Mouse (Mus musculus): ENCODE measurements around the gene Pigu. TPM values are rescaled to one million over a fixed set of nuclear protein-coding genes. Genes with fewer than 3 reads are reported as not detected.

The Pigu gene
- total and polyA plus RNA-seq, 3 experiments = 30.1 to 59.0 TPM; not detected in 1

DNA sequence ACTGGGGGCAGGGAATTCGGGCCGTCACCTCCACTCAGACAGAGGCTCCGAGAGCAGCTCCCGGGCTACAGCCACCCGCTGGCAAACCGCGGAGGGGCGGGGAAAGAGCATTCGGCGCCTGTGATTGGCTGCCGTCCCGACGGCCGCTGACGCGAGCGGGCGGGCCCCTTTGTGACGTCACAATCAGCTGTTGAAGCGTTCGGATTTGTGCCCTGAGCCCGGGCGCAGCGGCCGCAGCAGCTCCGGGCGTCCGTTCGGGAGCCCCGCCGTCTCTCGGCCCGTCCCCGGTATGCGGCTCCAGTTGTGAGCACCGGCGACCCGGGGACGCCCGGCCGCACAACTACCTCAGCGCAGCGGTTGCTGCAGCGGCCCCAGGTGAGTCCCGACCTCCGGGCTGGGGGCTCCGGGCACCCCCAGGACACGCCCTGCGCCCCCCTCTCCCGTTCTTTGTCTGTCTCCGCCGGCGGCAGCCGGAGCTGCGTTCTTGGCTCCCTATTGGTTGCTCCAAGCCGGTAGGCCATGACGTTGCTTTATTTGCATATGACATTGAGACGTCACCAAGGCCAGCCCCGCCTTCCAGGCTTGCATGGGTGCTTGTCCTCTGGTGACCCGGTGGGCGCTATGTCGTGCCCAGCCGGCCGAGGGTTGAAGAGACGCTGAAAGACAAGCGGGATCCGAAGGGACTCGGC is 24.6 kb upstream of the Pigu start:
- Histone ChIP-seq H3K9ac (ENCODE audit: control insufficient read depth, low read depth, low read length, poor library complexity, severe bottlenecking) (peak overlapping the region; percentile 79), H3K4me1 (ENCODE audit: control insufficient read depth in 1 of 2, insufficient read depth in 2 of 2, low read length in 2 of 2) (peaks cover 0 to 7% of the 10 kb centered on the region in 2 experiments; a peak in 2 of 4 replicates)
- DNase-seq (ENCODE audit: low read depth, low spot score) = peak; percentile 97

DNA sequence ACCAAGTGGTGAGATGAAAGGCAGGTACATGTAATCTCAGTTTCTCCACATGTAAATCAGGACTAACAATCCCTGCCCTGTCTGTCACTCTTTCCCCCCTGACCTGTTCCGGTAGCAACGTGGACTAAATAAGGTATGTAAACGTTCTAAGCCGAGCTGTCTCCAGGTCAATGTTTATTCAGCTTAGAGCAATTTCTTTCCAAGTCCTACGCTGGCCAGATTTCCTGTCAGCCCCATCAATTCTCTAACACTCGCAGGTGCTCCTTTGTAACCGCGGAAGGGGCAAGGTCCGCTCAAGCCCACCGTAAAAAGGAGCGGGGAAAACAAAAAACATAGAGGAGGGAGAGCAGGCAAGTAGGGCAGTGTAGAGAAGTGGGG is 23.8 kb upstream of the Pigu start:
- TF ChIP-seq ETS1 (IDR thresholded peaks at IDR 0.05; ENCODE audit: low read depth, low read length) = no peak
- no peak for TF ChIP-seq E2F4 (IDR thresholded peaks at IDR 0.05; ENCODE audit: borderline replicate concordance, low read depth, low read length)
- TF ChIP-seq USF1 (IDR thresholded peaks at IDR 0.05; ENCODE audit: low read depth, low read length) = no peak
- TF ChIP-seq CTCF (IDR thresholded peaks at IDR 0.05 in 2 of 3, conservative IDR thresholded peaks at IDR 0.05 in 1 of 3; ENCODE audit: control insufficient read depth in 1 of 3, insufficient read depth in 1 of 3, low read depth in 2 of 3, low read length in 3 of 3, poor library complexity in 1 of 3, severe bottlenecking in 1 of 3) = no peak
- no peak for TF ChIP-seq ZNF384 (IDR thresholded peaks at IDR 0.05; ENCODE audit: low read depth, low read length)
- TF ChIP-seq UBTF (IDR thresholded peaks at IDR 0.05; ENCODE audit: borderline replicate concordance, insufficient read depth, low read depth, low read length) = no peak
- TF ChIP-seq GABPA (IDR thresholded peaks at IDR 0.05; ENCODE audit: low read depth, low read length) = no peak
- no peak for TF ChIP-seq MAFK (IDR thresholded peaks at IDR 0.05; ENCODE audit: borderline replicate concordance, low read depth, low read length)
- no peak for TF ChIP-seq TBP (IDR thresholded peaks at IDR 0.05; ENCODE audit: low read depth, low read length)
- no peak for TF ChIP-seq CHD2 (IDR thresholded peaks at IDR 0.05; ENCODE audit: low read length)
- no peak for TF ChIP-seq RCOR1 (IDR thresholded peaks at IDR 0.05; ENCODE audit: low read depth, low read length)
- no peak for TF ChIP-seq ELF1 (IDR thresholded peaks at IDR 0.05; ENCODE audit: low read depth, low read length)
- no peak for TF ChIP-seq ZKSCAN1 (IDR thresholded peaks at IDR 0.05; ENCODE audit: low read depth, low read length)
- TF ChIP-seq ZC3H11A (IDR thresholded peaks at IDR 0.05; ENCODE audit: low read depth, low read length) = no peak
- no peak for TF ChIP-seq USF2 (IDR thresholded peaks at IDR 0.05; ENCODE audit: borderline replicate concordance in 1 of 2, insufficient read depth in 1 of 2, low read depth in 1 of 2, low read length in 2 of 2)
- no peak for TF ChIP-seq MAX (IDR thresholded peaks at IDR 0.05; ENCODE audit: low read length)
- TF ChIP-seq NRF1 (IDR thresholded peaks at IDR 0.05; ENCODE audit: insufficient read depth, low read depth, low read length, poor library complexity, severe bottlenecking) = no peak
- no peak for TF ChIP-seq SMC3 (IDR thresholded peaks at IDR 0.05; ENCODE audit: low read depth, low read length)
- no peak for TF ChIP-seq TAL1 (IDR thresholded peaks at IDR 0.05; ENCODE audit: low read length)
- no peak for TF ChIP-seq EP300 (IDR thresholded peaks at IDR 0.05; ENCODE audit: low read depth in 1 of 2, low read length in 2 of 2)
- peaks cover 0 to 2% of the 10 kb centered on the region in 2 experiments; a peak in 2 of 4 replicates for H3K27me3 ChIP-seq (ENCODE audit: control insufficient read depth in 1 of 2, insufficient read depth in 2 of 2, low read length in 2 of 2)
- H3K27ac ChIP-seq (ENCODE audit: control insufficient read depth, low read depth, low read length) = no peak overlapping the region
- H3K4me3 ChIP-seq (ENCODE audit: control insufficient read depth in 1 of 2, insufficient read depth in 1 of 2, low read depth in 2 of 2, low read length in 2 of 2) = peak overlapping the region; percentile 77 to 89; a peak in 3 of 4 replicates
- DNase-seq (ENCODE audit: low read depth, low spot score) = no peak
- H3K9ac ChIP-seq (ENCODE audit: control insufficient read depth, low read depth, low read length, poor library complexity, severe bottlenecking) = no peak overlapping the region
- peaks cover 0 to 4% of the 10 kb centered on the region in 2 experiments; a peak in 2 of 4 replicates for H3K36me3 ChIP-seq (ENCODE audit: control insufficient read depth in 1 of 2, insufficient read depth in 2 of 2, low read length in 2 of 2)
- H3K9me3 ChIP-seq (replicated peaks; ENCODE audit: insufficient read depth, low read length) = no peaks in the 10 kb centered on the region
- no peaks in the 10 kb centered on the region for H3K79me2 ChIP-seq (ENCODE audit: control insufficient read depth, insufficient read depth, low read length, poor library complexity)
- H3K4me1 ChIP-seq (ENCODE audit: control insufficient read depth in 1 of 2, insufficient read depth in 2 of 2, low read length in 2 of 2) = peaks cover 0 to 7% of the 10 kb centered on the region in 2 experiments; a peak in 2 of 4 replicates

More for the DNA sequence above, 24.6 kb upstream of the Pigu start:
- Histone ChIP-seq H3K79me2 (ENCODE audit: control insufficient read depth, insufficient read depth, low read length, poor library complexity) (no peaks in the 10 kb centered on the region), H3K9me3 (replicated peaks; ENCODE audit: insufficient read depth, low read length) (no peaks in the 10 kb centered on the region), H3K36me3 (ENCODE audit: control insufficient read depth in 1 of 2, insufficient read depth in 2 of 2, low read length in 2 of 2) (peaks cover 0 to 4% of the 10 kb centered on the region in 2 experiments; a peak in 2 of 4 replicates), H3K4me3 (ENCODE audit: control insufficient read depth in 1 of 2, insufficient read depth in 1 of 2, low read depth in 2 of 2, low read length in 2 of 2) (peak overlapping the region; percentile 77 to 89), H3K27ac (ENCODE audit: control insufficient read depth, low read depth, low read length) (peak overlapping the region; percentile 75), H3K27me3 (ENCODE audit: control insufficient read depth in 1 of 2, insufficient read depth in 2 of 2, low read length in 2 of 2) (no peaks in the 10 kb centered on the region; a peak in 2 of 4 replicates)
- peak; percentile 29; the same call in 1 of the 2 replicates for TF ChIP-seq TCF12 (IDR thresholded peaks at IDR 0.05; ENCODE audit: low read depth, low read length)
- peak; percentile 46; the same call in 1 of the 2 replicates for TF ChIP-seq GABPA (IDR thresholded peaks at IDR 0.05; ENCODE audit: low read depth, low read length)
- TF ChIP-seq HCFC1 (IDR thresholded peaks at IDR 0.05; ENCODE audit: low read depth, low read length) = peak; percentile 60
- TF ChIP-seq NRF1 (IDR thresholded peaks at IDR 0.05; ENCODE audit: insufficient read depth, low read depth, low read length, poor library complexity, severe bottlenecking) = 0 out of 2 replicates have a peak, but pooled peaks have one; percentile 28
- no peak for TF ChIP-seq USF2 (IDR thresholded peaks at IDR 0.05; ENCODE audit: borderline replicate concordance in 1 of 2, insufficient read depth in 1 of 2, low read depth in 1 of 2, low read length in 2 of 2)
- TF ChIP-seq CHD2 (IDR thresholded peaks at IDR 0.05; ENCODE audit: low read length) = no peak
- peak; percentile 61 to 64 for TF ChIP-seq POLR2A (IDR thresholded peaks at IDR 0.05; ENCODE audit: control insufficient read depth in 1 of 2, insufficient read depth in 1 of 2, low read depth in 1 of 2, low read length in 2 of 2, poor library complexity in 1 of 2)
- peak; percentile 20; the same call in 1 of the 2 replicates for TF ChIP-seq MAZ (IDR thresholded peaks at IDR 0.05; ENCODE audit: low read depth, low read length)
- TF ChIP-seq ETS1 (IDR thresholded peaks at IDR 0.05; ENCODE audit: low read depth, low read length) = peak; percentile 95
- TF ChIP-seq MYC (IDR thresholded peaks at IDR 0.05; ENCODE audit: low read depth, low read length) = no peak
- no peak for TF ChIP-seq SMC3 (IDR thresholded peaks at IDR 0.05; ENCODE audit: low read depth, low read length)
- TF ChIP-seq SIN3A (IDR thresholded peaks at IDR 0.05; ENCODE audit: low read length) = peak; percentile 95
- TF ChIP-seq NELFE (IDR thresholded peaks at IDR 0.05; ENCODE audit: low read depth, low read length) = peak; percentile 31
- peak; percentile 64 for TF ChIP-seq MXI1 (IDR thresholded peaks at IDR 0.05; ENCODE audit: low read depth, low read length)
- 0 out of 2 replicates have a peak, but pooled peaks have one; percentile 14 for TF ChIP-seq ELF1 (IDR thresholded peaks at IDR 0.05; ENCODE audit: low read depth, low read length)
- no peak for TF ChIP-seq MYB (IDR thresholded peaks at IDR 0.05; ENCODE audit: low read depth, low read length)
- TF ChIP-seq ZMIZ1 (IDR thresholded peaks at IDR 0.05; ENCODE audit: low read depth, low read length) = peak; percentile 65; the same call in 1 of the 2 replicates
- TF ChIP-seq RAD21 (IDR thresholded peaks at IDR 0.05; ENCODE audit: low read depth, low read length) = no peak
- TF ChIP-seq MAX (IDR thresholded peaks at IDR 0.05; ENCODE audit: low read length) = peak; percentile 56

Data from MEL (cell line).